Mouse (Mus musculus): Measurements from ENCODE around the gene Slc1a5. TPM values are rescaled to one million over a fixed set of nuclear protein-coding genes. Genes with fewer than 3 reads are reported as not detected.
A peak's percentile ranks its signal among the peaks of the same experiment; 100 is the strongest.

Gene Slc1a5
- polyA plus RNA-seq (2011; ENCODE audit: insufficient read depth, insufficient read length, low read depth, missing spikeins), result 101 and 108 TPM in 2 replicates

DNA sequence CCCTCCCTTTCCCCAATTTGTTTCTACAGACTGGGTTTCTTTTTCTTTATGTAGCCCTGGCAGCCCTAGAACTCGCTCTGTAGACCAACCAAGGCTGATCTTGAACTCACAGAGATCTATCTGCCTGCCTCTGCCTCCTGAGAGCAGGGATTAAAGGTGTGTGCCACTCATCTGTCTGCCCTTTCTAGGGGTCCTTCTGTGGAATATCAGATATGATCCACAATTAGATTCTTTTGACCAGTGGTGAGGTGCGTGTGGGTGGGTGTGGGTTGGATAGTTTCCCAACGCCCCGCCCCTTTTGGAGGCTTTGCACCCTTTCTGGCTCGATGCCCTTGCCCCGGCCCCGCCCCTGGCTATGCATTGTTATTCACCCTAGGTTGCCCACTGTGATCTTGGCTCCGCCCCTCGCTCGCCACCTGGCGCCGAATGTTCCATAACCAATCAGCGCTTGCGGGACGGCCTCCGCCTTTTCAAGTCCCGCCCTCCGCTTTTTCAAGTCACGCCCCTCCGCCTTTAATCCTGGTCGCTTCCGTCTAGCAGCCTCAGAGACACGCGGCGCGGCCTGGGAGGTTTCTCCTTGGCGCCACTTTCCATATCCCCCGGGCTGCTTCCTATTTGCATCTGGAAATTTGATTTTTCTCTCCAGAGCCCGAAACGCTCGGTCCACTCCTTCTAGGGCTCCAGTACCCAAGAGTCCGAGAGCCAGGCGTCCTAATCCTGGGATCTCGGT is at the start of gene Slc1a5:
Gene Slc1a5, plus strand, starts transcription at position 516 of the 730 bp plus-strand sequence.
- Histone ChIP-seq H3K9me3 (replicated peaks; ENCODE audit: control insufficient read depth, insufficient read depth, low read length, poor library complexity, severe bottlenecking) (no peaks in the 10 kb centered on the region), H3K4me1 (ENCODE audit: control insufficient read depth, insufficient read depth, low read length) (peaks cover 6% of the 10 kb centered on the region), H3K4me3 (ENCODE audit: low read depth, low read length) (peak within 1 kb of the TSS; percentile 99), H3K36me3 (ENCODE audit: control insufficient read depth, insufficient read depth, low read length, poor library complexity, severe bottlenecking) (peaks cover 6% of the 10 kb centered on the region), H3K27ac (ENCODE audit: insufficient read depth, low read length) (peak within 1 kb of the TSS; percentile 58), H3K9ac (ENCODE audit: low read depth, poor library complexity, severe bottlenecking) (peak within 1 kb of the TSS; percentile 94), H3K27me3 (ENCODE audit: control insufficient read depth, insufficient read depth, low read length, poor library complexity, severe bottlenecking) (no peaks in the 10 kb centered on the region)
- peak; percentile 97 for TF ChIP-seq POLR2A (IDR thresholded peaks at IDR 0.05; ENCODE audit: insufficient read depth, low read length)
- TF ChIP-seq EP300 (IDR thresholded peaks at IDR 0.05; ENCODE audit: insufficient read depth, low read depth, low read length), result peak; percentile 73; the same call in 1 of the 2 replicates
- no peak for TF ChIP-seq CTCF (IDR thresholded peaks at IDR 0.05; ENCODE audit: low read depth, low read length)

DNA sequence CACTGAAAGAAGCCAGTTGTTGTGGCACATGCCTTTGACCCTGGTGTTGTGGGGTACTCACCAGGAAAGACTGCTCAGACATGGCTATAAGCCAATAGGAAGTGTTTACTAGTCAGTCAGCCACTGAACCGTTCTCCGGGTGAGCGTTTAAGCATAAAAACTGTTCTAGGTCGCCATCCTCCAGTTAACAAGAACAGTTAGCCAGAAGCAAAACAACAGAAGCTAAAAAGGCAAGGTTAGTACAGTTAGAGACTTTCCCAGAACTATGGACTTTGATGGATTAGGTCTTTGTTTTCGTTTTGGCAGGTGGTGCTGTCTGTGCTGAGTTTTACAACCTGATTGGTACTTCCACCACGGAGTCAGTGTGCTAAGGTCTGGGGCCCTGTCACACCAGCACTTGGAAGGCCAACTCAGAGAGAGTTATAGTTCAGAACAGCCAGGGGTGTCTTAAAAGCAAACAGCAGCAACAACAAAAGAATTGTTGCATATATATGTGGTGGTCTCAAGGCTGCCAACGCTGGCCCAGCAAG is 49.2 kb upstream of the Slc1a5 start:
- Histone ChIP-seq H3K9ac (ENCODE audit: low read depth, poor library complexity, severe bottlenecking) (no peak overlapping the region), H3K4me3 (ENCODE audit: low read depth, low read length) (no peak overlapping the region)
- no peak for TF ChIP-seq POLR2A (IDR thresholded peaks at IDR 0.05; ENCODE audit: insufficient read depth, low read length)
- TF ChIP-seq EP300 (IDR thresholded peaks at IDR 0.05; ENCODE audit: insufficient read depth, low read depth, low read length), result no peak
- no peak for TF ChIP-seq CTCF (IDR thresholded peaks at IDR 0.05; ENCODE audit: low read depth, low read length)

DNA sequence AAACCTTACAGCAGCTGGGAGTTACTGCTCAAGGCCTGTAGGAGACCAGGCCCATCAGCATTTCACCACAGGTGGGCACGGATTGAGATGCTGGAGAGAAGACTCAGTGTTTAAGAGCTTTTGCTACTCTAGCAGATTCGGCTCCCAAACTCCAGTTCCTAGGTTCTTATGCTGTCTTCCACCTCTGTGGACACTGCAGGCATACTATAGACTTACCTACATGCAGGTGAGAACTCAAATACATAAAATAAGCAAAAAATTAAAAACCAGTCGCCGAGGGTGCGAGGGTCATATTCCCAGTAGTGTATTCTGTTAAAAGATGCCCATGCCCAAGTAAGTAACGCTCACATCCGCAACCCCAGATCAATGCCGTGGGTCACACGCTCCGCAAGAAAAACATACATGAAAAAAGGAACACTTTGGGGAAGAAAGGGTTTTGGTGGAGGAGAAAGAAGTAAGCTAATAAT is 43.5 kb upstream of the Slc1a5 start:
- TF ChIP-seq CTCF (IDR thresholded peaks at IDR 0.05; ENCODE audit: low read depth, low read length), result no peak
- no peak for TF ChIP-seq POLR2A (IDR thresholded peaks at IDR 0.05; ENCODE audit: insufficient read depth, low read length)
- no peak for TF ChIP-seq EP300 (IDR thresholded peaks at IDR 0.05; ENCODE audit: insufficient read depth, low read depth, low read length)
- Histone ChIP-seq H3K9ac (ENCODE audit: low read depth, poor library complexity, severe bottlenecking) (peak overlapping the region; percentile 76), H3K9me3 (replicated peaks; ENCODE audit: control insufficient read depth, insufficient read depth, low read length, poor library complexity, severe bottlenecking) (no peaks in the 10 kb centered on the region), H3K36me3 (ENCODE audit: control insufficient read depth, insufficient read depth, low read length, poor library complexity, severe bottlenecking) (no peaks in the 10 kb centered on the region), H3K4me3 (ENCODE audit: low read depth, low read length) (peak overlapping the region; percentile 75), H3K27ac (ENCODE audit: insufficient read depth, low read length) (no peak overlapping the region), H3K27me3 (ENCODE audit: control insufficient read depth, insufficient read depth, low read length, poor library complexity, severe bottlenecking) (no peaks in the 10 kb centered on the region), H3K4me1 (ENCODE audit: control insufficient read depth, insufficient read depth, low read length) (no peaks in the 10 kb centered on the region)

More for the DNA sequence above, 49.2 kb upstream of the Slc1a5 start:
- no peaks in the 10 kb centered on the region for H3K36me3 ChIP-seq (ENCODE audit: control insufficient read depth, insufficient read depth, low read length, poor library complexity, severe bottlenecking)
- H3K27me3 ChIP-seq (ENCODE audit: control insufficient read depth, insufficient read depth, low read length, poor library complexity, severe bottlenecking), result no peaks in the 10 kb centered on the region
- no peak overlapping the region for H3K27ac ChIP-seq (ENCODE audit: insufficient read depth, low read length)
- H3K4me1 ChIP-seq (ENCODE audit: control insufficient read depth, insufficient read depth, low read length), result peaks cover 4% of the 10 kb centered on the region
- H3K9me3 ChIP-seq (replicated peaks; ENCODE audit: control insufficient read depth, insufficient read depth, low read length, poor library complexity, severe bottlenecking), result no peaks in the 10 kb centered on the region

GRCm38 (mm10) chr7:16738073-16738696 is 43.0 kb upstream of the Slc1a5 start, which contains the start of gene Ap2s1:
Ap2s1 (plus strand) TSS chr7:16738410.
- no peak for TF ChIP-seq POLR2A (IDR thresholded peaks at IDR 0.05; ENCODE audit: insufficient read depth, low read length)
- no peak for TF ChIP-seq CTCF (IDR thresholded peaks at IDR 0.05; ENCODE audit: low read depth, low read length)
- TF ChIP-seq EP300 (IDR thresholded peaks at IDR 0.05; ENCODE audit: insufficient read depth, low read depth, low read length), result no peak
- no peak within 1 kb of the TSS for H3K27ac ChIP-seq (ENCODE audit: insufficient read depth, low read length)
- H3K36me3 ChIP-seq (ENCODE audit: control insufficient read depth, insufficient read depth, low read length, poor library complexity, severe bottlenecking), result no peaks in the 10 kb centered on the region
- H3K4me3 ChIP-seq (ENCODE audit: low read depth, low read length), result peak within 1 kb of the TSS; percentile 93
- no peaks in the 10 kb centered on the region for H3K4me1 ChIP-seq (ENCODE audit: control insufficient read depth, insufficient read depth, low read length)
- H3K27me3 ChIP-seq (ENCODE audit: control insufficient read depth, insufficient read depth, low read length, poor library complexity, severe bottlenecking), result no peaks in the 10 kb centered on the region
- H3K9me3 ChIP-seq (replicated peaks; ENCODE audit: control insufficient read depth, insufficient read depth, low read length, poor library complexity, severe bottlenecking), result no peaks in the 10 kb centered on the region
- H3K9ac ChIP-seq (ENCODE audit: low read depth, poor library complexity, severe bottlenecking), result peak within 1 kb of the TSS; percentile 76

- TF ChIP-seq EP300 (IDR thresholded peaks at IDR 0.05; ENCODE audit: insufficient read depth, low read depth, low read length) (no peak), CTCF (IDR thresholded peaks at IDR 0.05; ENCODE audit: low read depth, low read length) (no peak), POLR2A (IDR thresholded peaks at IDR 0.05; ENCODE audit: insufficient read depth, low read length) (no peak)
- H3K9me3 ChIP-seq (replicated peaks; ENCODE audit: control insufficient read depth, insufficient read depth, low read length, poor library complexity, severe bottlenecking), result no peaks in the 10 kb centered on the region
- no peaks in the 10 kb centered on the region for H3K27me3 ChIP-seq (ENCODE audit: control insufficient read depth, insufficient read depth, low read length, poor library complexity, severe bottlenecking)
- no peaks in the 10 kb centered on the region for H3K4me1 ChIP-seq (ENCODE audit: control insufficient read depth, insufficient read depth, low read length)
- H3K36me3 ChIP-seq (ENCODE audit: control insufficient read depth, insufficient read depth, low read length, poor library complexity, severe bottlenecking), result no peaks in the 10 kb centered on the region
- peak overlapping the region; percentile 93 for H3K4me3 ChIP-seq (ENCODE audit: low read depth, low read length)
- peak overlapping the region; percentile 76 for H3K9ac ChIP-seq (ENCODE audit: low read depth, poor library complexity, severe bottlenecking)
- no peak overlapping the region for H3K27ac ChIP-seq (ENCODE audit: insufficient read depth, low read length)
These were observed 42.0 kb upstream of the Slc1a5 start for GRCm38 (mm10) chr7:16739056-16739604.
